Mouse (Mus musculus): ENCODE measurements around the gene Elovl1. TPM values are rescaled to one million over a fixed set of nuclear protein-coding genes. Genes with fewer than 3 reads are reported as not detected.

Gene Elovl1
- polyA plus RNA-seq (2017; shearing (Covaris generic)), result 181 TPM

DNA sequence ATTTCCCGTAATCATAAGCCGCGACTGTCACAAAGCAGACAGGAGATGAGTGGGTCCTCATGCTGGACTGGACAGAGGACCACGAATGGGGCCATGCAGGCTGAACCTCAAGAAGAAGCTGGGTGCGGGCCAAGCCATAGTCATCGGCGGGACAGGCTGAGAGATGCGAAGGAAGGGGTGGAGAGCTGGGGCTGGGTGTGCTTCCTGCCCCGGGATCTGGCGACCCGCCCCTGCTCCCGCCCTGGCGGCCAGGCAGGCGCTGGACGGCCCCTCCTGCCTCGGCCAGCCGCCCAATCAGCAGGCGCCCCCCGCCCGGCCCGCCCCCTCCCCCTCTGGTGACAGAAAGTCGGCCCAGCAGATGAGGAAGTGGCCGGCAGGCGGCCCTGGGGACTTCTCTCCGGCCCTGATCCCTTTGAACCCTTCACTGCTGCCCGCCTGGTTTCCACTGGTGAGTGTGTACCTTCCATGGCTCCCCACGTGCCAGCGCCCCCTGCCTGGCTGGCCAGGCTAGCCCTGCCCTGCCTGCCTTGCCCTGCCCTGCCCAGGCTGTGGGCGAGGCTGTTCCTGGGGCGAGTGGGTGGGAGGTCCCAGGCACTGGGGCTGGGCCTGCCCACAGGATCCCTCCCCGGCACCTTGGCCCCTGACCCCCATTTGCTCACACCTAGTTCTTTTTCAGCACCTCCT is at the start of gene Elovl1:
Elovl1 (plus strand) TSS at position 326 of the 684 bp plus-strand sequence.

DNA sequence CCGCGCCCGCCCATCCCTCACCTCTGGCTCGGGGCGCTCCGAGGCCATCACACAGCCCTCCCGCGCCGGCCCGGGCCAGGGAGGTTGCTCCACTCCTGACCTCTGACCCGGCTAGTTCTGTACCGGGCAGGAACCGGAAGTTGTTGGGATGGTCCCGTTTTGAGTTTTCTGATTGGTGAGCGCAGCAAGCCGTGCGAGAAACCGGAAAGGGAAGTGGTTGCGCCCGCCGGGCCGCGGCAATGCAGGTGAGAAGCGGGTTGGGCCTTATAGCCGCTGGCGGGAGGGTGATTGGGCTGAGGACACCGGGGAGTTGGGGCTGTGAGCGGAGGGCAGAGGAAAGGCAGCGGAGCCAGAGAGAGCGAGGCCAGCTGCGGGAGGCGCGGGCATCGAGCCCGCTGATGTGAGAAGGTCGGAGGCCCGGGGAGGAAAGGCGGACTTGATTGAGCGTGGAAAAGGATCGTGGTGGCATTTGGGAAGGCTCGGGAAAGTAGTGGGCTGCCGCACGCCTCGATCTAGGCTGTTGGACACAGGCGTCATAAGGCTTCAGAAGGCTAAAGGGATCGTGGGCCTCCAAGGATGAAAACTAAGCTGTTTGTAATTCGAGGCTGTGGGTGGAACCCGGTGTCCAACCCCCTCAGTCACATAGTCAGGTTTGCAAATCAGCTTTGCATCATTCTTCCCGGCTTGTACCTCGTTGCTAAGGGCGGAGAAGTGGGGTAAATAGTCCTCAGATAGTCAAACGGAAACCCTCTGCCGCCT is 18.6 kb upstream of the Elovl1 start, which contains the start of the genes Szt2 and Med8:
Szt2 (minus strand) TSS at position 132 of the 759 bp plus-strand sequence.
Med8 (plus strand) TSS at position 196 of the 759 bp plus-strand sequence.

DNA sequence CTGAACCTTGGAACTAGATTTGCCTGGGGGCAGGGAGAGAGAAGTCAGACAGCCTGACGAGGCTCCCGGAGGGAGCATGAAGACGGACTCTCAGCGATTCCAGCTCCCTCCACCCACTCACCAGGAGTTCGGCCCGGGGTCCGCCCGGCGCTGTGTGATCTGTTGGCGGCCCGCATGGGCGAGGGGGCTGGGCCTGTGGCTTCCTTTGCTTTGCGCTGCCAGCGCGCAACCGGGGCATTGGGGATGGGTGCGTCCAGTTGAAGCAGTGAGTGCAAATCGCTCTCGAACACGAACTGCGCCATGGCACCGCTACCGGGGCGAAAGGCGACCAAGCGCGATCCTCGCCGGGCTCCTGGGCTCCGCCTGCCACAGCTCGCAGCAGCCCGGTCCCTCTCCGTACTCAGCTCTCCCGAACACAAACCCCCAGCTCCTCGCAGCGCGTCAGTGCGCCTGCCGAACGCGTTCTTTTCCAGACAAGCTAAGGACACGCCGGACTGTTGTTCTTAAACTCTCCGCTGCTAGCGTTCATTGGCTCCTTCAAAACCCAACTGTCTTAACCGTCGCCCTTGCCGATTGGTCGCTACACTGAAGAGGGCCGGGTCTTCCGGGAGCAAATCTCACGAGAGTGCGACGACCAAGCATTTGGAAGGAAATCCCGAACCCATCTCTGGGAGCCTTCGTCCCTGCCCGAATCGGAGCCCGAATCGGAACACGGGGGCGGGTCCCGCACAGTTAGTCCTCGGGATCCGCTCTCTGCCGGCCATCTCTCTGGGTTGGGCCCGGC is 9.1 kb downstream of the Elovl1 start, which contains the start of gene Cdc20:
Cdc20 (minus strand) TSS at position 533 of the 784 bp plus-strand sequence.

GRCm38 (mm10) chr4:118457345-118457975 is 29.6 kb downstream of the Elovl1 start, which contains the start of gene Mpl:
Gene Mpl, minus strand, starts transcription at chr4:118457513.

Other genes starting within 250 kb of the Elovl1 start
- gene Kdm4a, start 248.1 kb upstream of the Elovl1 start, polyA plus RNA-seq (2017; shearing (Covaris generic)), result 36.7 TPM
- 0.51 TPM for gene Ptprf, start 136.7 kb upstream of the Elovl1 start, polyA plus RNA-seq (2017; shearing (Covaris generic))
- gene Szt2, start 18.8 kb upstream of the Elovl1 start, polyA plus RNA-seq (2017; shearing (Covaris generic)), result 18.0 TPM
- 128 TPM for gene Med8, start 18.8 kb upstream of the Elovl1 start, polyA plus RNA-seq (2017; shearing (Covaris generic))
- 8.1 TPM for gene Cdc20, start 9.3 kb downstream of the Elovl1 start, polyA plus RNA-seq (2017; shearing (Covaris generic))
- gene Mpl, start 29.4 kb downstream of the Elovl1 start, polyA plus RNA-seq (2017; shearing (Covaris generic)), result not detected
- gene Tie1, start 62.0 kb downstream of the Elovl1 start, polyA plus RNA-seq (2017; shearing (Covaris generic)), result not detected
- gene 2610528J11Rik, start 98.9 kb downstream of the Elovl1 start, polyA plus RNA-seq (2017; shearing (Covaris generic)), result not detected
- not detected for gene Tmem125, start 116.0 kb downstream of the Elovl1 start, polyA plus RNA-seq (2017; shearing (Covaris generic))
- gene Cfap57, start 192.7 kb downstream of the Elovl1 start, polyA plus RNA-seq (2017; shearing (Covaris generic)), result not detected
- gene Ebna1bp2, start 192.7 kb downstream of the Elovl1 start, polyA plus RNA-seq (2017; shearing (Covaris generic)), result 195 TPM
- not detected for gene Olfr62, start 230.9 kb downstream of the Elovl1 start, polyA plus RNA-seq (2017; shearing (Covaris generic))

Data from CD4-positive, CD25-positive, alpha-beta regulatory T cell, adult 9 weeks (primary cell).